Mouse (Mus musculus): ENCODE data around the gene Saysd1.
A peak's percentile ranks its signal among the peaks of the same experiment; 100 is the strongest.

DNA sequence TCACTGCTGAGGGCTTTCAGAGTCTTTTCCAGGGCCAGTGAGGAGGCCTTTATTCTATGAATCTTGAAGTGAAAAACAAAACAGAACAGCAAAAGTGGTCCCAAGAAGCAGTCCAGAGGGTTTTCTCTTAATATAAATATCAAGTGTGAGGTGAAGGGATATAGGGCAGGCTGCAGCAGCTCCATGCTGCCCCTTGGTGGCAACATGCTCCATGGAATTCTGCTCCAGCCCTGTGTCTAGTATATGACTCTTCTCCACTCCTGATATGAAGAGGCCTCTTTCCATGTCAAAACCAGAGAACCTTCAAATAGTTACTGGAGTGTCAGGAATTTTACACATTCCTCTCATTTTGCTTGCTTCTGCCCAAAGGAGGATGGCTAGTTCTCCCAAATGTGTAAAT is 67.7 kb downstream of the Saysd1 start:
- TF ChIP-seq CTCF (IDR thresholded peaks at IDR 0.05) = peak; percentile 80
- TF ChIP-seq EP300 (IDR thresholded peaks at IDR 0.05) = no peak

All from lung, postnatal 0 days (tissue).